Mouse (Mus musculus) brain, embryonic 14.5 days (tissue): ENCODE measurements at regions not wholly inside any gene's neighbourhood (a gene's known extent, or its start where the extent isn't known, plus 50 kb on each side); places are given as distances from the start of the nearest gene placed in this dataset.

ENCODE experiments used
- CTCF ChIP-seq: fragments of 200-500 bp; IDR thresholded peaks from 2 replicates; pipeline ENCODE4 v1.5.1; 2012; ENCODE audit warnings: inconsistent platforms, mild to moderate bottlenecking, moderate library complexity, borderline replicate concordance; ENCODE audit not compliant: insufficient read depth, insufficient read length; ENCODE audit errors: extremely low read depth
- POLR2A ChIP-seq: fragments of 200-500 bp; IDR thresholded peaks from 2 replicates; pipeline ENCODE4 v1.6.1; 2012; ENCODE audit warnings: mild to moderate bottlenecking, inconsistent platforms, borderline replicate concordance; ENCODE audit not compliant: poor library complexity, insufficient read depth, insufficient read length, severe bottlenecking; ENCODE audit errors: extremely low read depth

DNA sequence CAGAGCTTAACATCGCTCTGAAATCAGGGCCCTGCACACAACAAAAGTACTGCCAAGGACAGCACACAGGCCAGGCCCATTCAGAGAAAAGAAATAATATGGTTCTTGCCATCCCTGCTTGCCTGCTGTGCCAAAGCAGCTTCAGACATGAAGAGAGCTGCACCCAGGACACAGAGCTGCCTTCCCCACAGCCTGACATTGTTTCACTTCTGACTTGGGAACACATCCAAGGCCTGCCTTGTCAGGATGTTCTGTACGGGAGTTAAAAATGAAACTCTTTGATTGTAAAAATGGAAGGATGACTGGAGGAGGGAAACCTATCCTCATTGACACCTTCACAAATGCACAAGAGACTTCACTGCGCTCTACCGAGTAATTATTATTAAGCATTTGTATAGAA, 114.0 kb upstream of the Ube2e3 start:
- TF ChIP-seq CTCF (no peak), POLR2A (no peak)
